Mouse (Mus musculus): ENCODE results near the gene Abcg8. TPM values are rescaled to one million over a fixed set of nuclear protein-coding genes. Genes with fewer than 3 reads are reported as not detected.

The Abcg8 gene
- polyA plus RNA-seq, 1 experiment from 2014 or later, result 0.10 TPM

- 79% methylated on average over 16 of the region's 16 CpGs for WGBS
- H3K4me3 ChIP-seq, result no peak overlapping the region
- peaks cover 15% of the 10 kb centered on the region for H3K36me3 ChIP-seq
- no peak for ATAC-seq (ENCODE audit: insufficient number of reproducible peaks, low FRiP score, low TSS enrichment, low read depth)
- no peaks in the 10 kb centered on the region for H3K4me1 ChIP-seq
- no peak overlapping the region for H3K9ac ChIP-seq
- no peaks in the 10 kb centered on the region for H3K9me3 ChIP-seq
- H3K4me2 ChIP-seq, result no peak overlapping the region
- H3K27me3 ChIP-seq, result no peaks in the 10 kb centered on the region
- H3K27ac ChIP-seq, result no peak overlapping the region
Observed at GRCm38 (mm10) chr17:84716252-84716872, 40.3 kb downstream of the Abcg8 start.

DNA sequence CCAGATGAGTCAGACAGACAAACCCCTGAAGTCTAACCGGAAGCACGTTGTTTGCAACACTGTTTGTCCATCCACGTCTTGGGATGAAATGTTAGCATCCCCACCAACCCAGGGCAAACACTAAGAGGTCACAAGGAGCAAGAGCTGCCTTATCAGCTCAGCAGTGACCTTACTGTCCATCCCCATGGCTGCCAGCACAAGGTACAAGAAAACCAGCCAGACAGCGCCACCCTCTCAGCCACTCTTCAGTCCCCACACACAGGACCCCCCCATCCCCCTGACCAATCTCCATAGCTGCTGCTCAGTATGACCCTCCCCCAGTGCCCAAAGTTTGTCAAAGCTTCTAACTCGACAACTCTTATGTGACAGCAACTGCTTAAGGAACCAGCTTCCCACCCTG lies 41.3 kb downstream of the Abcg8 start:
- no peaks in the 10 kb centered on the region for H3K9me3 ChIP-seq
- H3K4me3 ChIP-seq, result no peak overlapping the region
- no peak overlapping the region for H3K9ac ChIP-seq
- no peak overlapping the region for H3K27ac ChIP-seq
- H3K27me3 ChIP-seq, result no peaks in the 10 kb centered on the region
- H3K4me2 ChIP-seq, result no peak overlapping the region
- peaks cover 22% of the 10 kb centered on the region for H3K36me3 ChIP-seq
- H3K4me1 ChIP-seq, result no peaks in the 10 kb centered on the region
- WGBS, result 60% methylated on average over 5 of the region's 5 CpGs
- no peak for ATAC-seq (ENCODE audit: insufficient number of reproducible peaks, low FRiP score, low TSS enrichment, low read depth)

DNA sequence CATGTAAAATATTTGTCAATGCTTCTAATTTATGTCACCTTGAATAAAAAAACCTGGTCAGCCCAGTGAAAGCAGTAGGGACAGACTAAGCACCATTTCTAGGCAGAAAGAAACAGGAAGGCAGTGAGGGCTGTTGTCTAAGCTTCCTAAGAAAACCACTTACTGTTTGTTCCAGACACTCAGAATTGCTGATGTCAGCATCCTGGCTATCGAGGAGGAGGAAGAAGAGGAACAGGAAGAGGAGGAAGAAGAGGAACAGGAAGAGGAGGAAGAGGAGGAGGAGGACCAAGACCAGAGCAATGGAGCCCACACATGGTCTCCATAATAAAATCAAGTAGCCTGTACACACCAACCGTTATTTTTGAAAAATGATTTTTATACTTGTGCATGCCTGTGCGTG lies 43.0 kb downstream of the Abcg8 start:
- 83% methylated on average over 3 of the region's 3 CpGs for WGBS
- no peak for ATAC-seq (ENCODE audit: insufficient number of reproducible peaks, low FRiP score, low TSS enrichment, low read depth)
- Histone ChIP-seq H3K9me3 (no peaks in the 10 kb centered on the region), H3K4me3 (no peak overlapping the region), H3K36me3 (peaks cover 28% of the 10 kb centered on the region), H3K27me3 (no peaks in the 10 kb centered on the region), H3K4me1 (no peaks in the 10 kb centered on the region), H3K9ac (no peak overlapping the region), H3K27ac (no peak overlapping the region), H3K4me2 (no peak overlapping the region)

DNA sequence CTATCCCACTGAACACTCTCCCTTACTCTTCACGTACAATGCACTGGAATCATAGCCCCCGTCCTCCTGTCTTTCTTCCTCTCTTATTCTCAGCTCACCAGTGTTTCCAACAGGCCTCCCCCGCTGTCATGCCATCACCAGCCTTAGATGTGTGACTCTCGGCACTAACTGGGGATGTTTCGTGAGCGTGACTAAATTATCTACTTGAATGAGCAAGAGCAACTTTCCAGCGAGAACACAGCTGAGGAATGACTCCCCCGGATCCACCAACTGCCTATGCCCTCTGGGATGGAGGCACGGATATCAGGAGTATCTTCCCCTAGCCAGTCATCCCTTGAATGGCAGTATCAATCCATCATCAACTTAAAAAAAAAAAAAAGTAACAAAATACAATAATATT lies 47.9 kb downstream of the Abcg8 start:
- peaks cover 39% of the 10 kb centered on the region for H3K36me3 ChIP-seq
- WGBS, result 90% methylated on average over 9 of the region's 9 CpGs
- H3K4me3 ChIP-seq, result no peak overlapping the region
- ATAC-seq (ENCODE audit: insufficient number of reproducible peaks, low FRiP score, low TSS enrichment, low read depth), result no peak
- no peak overlapping the region for H3K9ac ChIP-seq
- H3K4me2 ChIP-seq, result no peak overlapping the region
- H3K27me3 ChIP-seq, result no peaks in the 10 kb centered on the region
- H3K27ac ChIP-seq, result no peak overlapping the region
- no peaks in the 10 kb centered on the region for H3K4me1 ChIP-seq
- no peaks in the 10 kb centered on the region for H3K9me3 ChIP-seq

DNA sequence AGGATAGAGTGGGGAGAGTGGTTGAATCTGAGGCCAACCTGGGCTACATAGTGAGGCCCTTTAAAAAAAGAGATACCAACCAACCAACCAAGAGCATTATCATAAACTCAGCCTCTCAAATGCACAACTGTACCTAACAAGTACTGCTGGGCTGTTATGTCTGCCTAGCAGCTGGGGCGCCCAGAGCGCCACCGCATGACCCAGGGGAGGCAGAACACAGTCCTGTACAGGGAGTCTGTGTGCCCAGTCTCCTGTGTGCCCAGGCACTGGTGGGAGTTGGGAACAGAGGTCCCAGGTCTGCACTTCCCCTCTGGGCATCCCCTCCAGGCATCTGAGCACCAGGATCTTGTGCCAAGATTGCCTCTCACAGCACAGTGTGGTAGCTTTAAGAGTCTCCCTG lies 49.1 kb downstream of the Abcg8 start:
- Histone ChIP-seq H3K27me3 (no peaks in the 10 kb centered on the region), H3K9me3 (no peaks in the 10 kb centered on the region), H3K9ac (no peak overlapping the region), H3K4me1 (no peaks in the 10 kb centered on the region), H3K27ac (no peak overlapping the region), H3K4me3 (no peak overlapping the region), H3K4me2 (no peak overlapping the region), H3K36me3 (peaks cover 41% of the 10 kb centered on the region)
- peak; percentile 71; the same call in 1 of the 2 replicates for ATAC-seq (ENCODE audit: insufficient number of reproducible peaks, low FRiP score, low TSS enrichment, low read depth)
- 100% methylated on average over 3 of the region's 3 CpGs for WGBS

- no peaks in the 10 kb centered on the region for H3K27me3 ChIP-seq
- H3K9me3 ChIP-seq, result no peaks in the 10 kb centered on the region
- no peak overlapping the region for H3K4me3 ChIP-seq
- no peak for ATAC-seq (ENCODE audit: insufficient number of reproducible peaks, low FRiP score, low TSS enrichment, low read depth)
- WGBS, result 83% methylated on average over 1 of the region's 1 CpGs
- H3K4me2 ChIP-seq, result no peak overlapping the region
- no peak overlapping the region for H3K9ac ChIP-seq
- no peaks in the 10 kb centered on the region for H3K4me1 ChIP-seq
- H3K27ac ChIP-seq, result no peak overlapping the region
- H3K36me3 ChIP-seq, result peaks cover 36% of the 10 kb centered on the region
Observed at GRCm38 (mm10) chr17:84728201-84728911, 52.3 kb downstream of the Abcg8 start.

DNA sequence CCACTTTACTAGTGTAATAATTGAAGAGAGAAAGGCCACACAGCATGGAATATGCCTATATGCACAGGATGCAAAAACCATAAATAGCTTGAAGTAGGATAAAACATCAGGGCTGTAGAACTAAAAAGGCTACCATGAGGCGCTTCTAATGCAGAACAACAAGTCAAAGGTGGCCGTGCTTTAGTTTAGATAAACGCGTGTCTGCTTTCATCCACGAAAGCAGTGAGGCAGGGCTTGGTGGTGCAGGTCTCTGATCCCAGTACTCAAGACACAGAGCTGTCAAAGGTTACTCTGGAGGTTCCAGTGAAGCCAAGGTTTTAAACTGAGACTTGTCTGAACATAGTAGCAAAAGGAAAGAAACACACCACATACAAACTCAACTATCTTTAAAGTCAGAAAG lies 53.0 kb downstream of the Abcg8 start:
- Histone ChIP-seq H3K9me3 (no peaks in the 10 kb centered on the region), H3K27me3 (no peaks in the 10 kb centered on the region), H3K9ac (no peak overlapping the region), H3K4me1 (no peaks in the 10 kb centered on the region), H3K4me2 (no peak overlapping the region), H3K27ac (no peak overlapping the region), H3K36me3 (peaks cover 31% of the 10 kb centered on the region), H3K4me3 (no peak overlapping the region)
- 91% methylated on average over 5 of the region's 5 CpGs for WGBS
- ATAC-seq (ENCODE audit: insufficient number of reproducible peaks, low FRiP score, low TSS enrichment, low read depth), result no peak

GRCm38 (mm10) chr17:84731361-84731760 lies 55.3 kb downstream of the Abcg8 start:
- H3K9ac ChIP-seq, result no peak overlapping the region
- H3K4me1 ChIP-seq, result no peaks in the 10 kb centered on the region
- H3K27me3 ChIP-seq, result no peaks in the 10 kb centered on the region
- no peak overlapping the region for H3K27ac ChIP-seq
- H3K9me3 ChIP-seq, result no peaks in the 10 kb centered on the region
- no peak overlapping the region for H3K4me2 ChIP-seq
- H3K4me3 ChIP-seq, result no peak overlapping the region
- peaks cover 17% of the 10 kb centered on the region for H3K36me3 ChIP-seq
- ATAC-seq (ENCODE audit: insufficient number of reproducible peaks, low FRiP score, low TSS enrichment, low read depth), result no peak
- 85% methylated on average over 12 of the region's 12 CpGs for WGBS

DNA sequence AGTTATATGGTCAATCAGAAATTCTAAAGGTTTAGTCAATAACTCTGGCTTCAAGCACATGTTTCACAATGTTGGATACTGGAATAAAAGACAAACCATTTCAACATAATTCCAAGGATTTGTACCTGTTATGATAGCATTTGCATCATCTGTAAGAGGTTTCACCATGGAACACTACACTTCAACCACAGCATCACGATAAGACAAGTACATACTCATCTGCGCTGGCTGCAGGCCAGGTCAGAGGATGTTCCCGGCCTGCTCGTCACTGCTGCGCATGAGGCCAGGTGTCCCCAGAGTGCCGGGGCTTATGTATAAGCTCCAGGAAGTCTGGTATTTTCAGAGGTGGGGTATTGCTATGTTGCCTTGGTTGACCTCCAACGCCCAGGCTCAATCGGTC lies 56.5 kb downstream of the Abcg8 start:
- peaks cover 17% of the 10 kb centered on the region for H3K36me3 ChIP-seq
- ATAC-seq (ENCODE audit: insufficient number of reproducible peaks, low FRiP score, low TSS enrichment, low read depth), result no peak
- H3K9me3 ChIP-seq, result no peaks in the 10 kb centered on the region
- H3K4me3 ChIP-seq, result no peak overlapping the region
- no peak overlapping the region for H3K27ac ChIP-seq
- H3K4me1 ChIP-seq, result peaks cover 1% of the 10 kb centered on the region; the same call in 1 of the 2 replicates
- 88% methylated on average over 8 of the region's 8 CpGs for WGBS
- no peaks in the 10 kb centered on the region for H3K27me3 ChIP-seq
- H3K9ac ChIP-seq, result no peak overlapping the region
- no peak overlapping the region for H3K4me2 ChIP-seq

DNA sequence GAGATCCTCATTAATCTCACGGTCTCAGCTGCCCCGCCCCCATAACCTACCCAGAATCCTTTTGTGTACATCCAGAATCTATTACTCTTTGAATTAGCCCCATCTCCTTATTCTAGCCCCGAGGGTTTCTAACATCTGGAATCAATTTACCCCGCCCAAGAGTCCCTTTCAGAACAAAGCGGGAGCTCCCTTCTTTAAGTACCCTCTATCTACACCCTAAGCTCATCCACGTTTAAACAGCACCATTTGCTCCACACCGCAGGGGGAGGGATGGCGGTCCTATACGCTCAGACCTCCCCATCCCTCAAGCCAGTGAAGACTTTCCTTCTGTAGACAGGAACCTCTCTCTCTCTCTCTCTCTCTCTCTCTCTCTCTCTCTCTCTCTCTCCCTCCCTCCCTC lies 60.6 kb downstream of the Abcg8 start:
- peaks cover 10% of the 10 kb centered on the region; the same call in 1 of the 2 replicates for H3K4me1 ChIP-seq
- H3K27ac ChIP-seq, result no peak overlapping the region
- H3K27me3 ChIP-seq, result no peaks in the 10 kb centered on the region
- no peaks in the 10 kb centered on the region for H3K36me3 ChIP-seq
- no peak for ATAC-seq (ENCODE audit: insufficient number of reproducible peaks, low FRiP score, low TSS enrichment, low read depth)
- H3K4me2 ChIP-seq, result no peak overlapping the region
- no peak overlapping the region for H3K4me3 ChIP-seq
- H3K9me3 ChIP-seq, result no peaks in the 10 kb centered on the region
- H3K9ac ChIP-seq, result no peak overlapping the region
- 31% methylated on average over 9 of the region's 9 CpGs for WGBS

- Histone ChIP-seq H3K9ac (no peak overlapping the region), H3K4me2 (no peak overlapping the region), H3K9me3 (no peaks in the 10 kb centered on the region), H3K36me3 (no peaks in the 10 kb centered on the region), H3K4me3 (no peak overlapping the region), H3K4me1 (peaks cover 10% of the 10 kb centered on the region; the same call in 1 of the 2 replicates), H3K27me3 (no peaks in the 10 kb centered on the region), H3K27ac (no peak overlapping the region)
- ATAC-seq (ENCODE audit: insufficient number of reproducible peaks, low FRiP score, low TSS enrichment, low read depth), result no peak
- WGBS, result 47% methylated on average over 9 of the region's 9 CpGs
Observed at GRCm38 (mm10) chr17:84738073-84738797, 62.1 kb downstream of the Abcg8 start.

- no peak overlapping the region for H3K4me2 ChIP-seq
- H3K27ac ChIP-seq, result no peak overlapping the region
- ATAC-seq (ENCODE audit: insufficient number of reproducible peaks, low FRiP score, low TSS enrichment, low read depth), result no peak
- no peaks in the 10 kb centered on the region for H3K27me3 ChIP-seq
- 78% methylated on average over 4 of the region's 4 CpGs for WGBS
- no peak overlapping the region for H3K4me3 ChIP-seq
- no peaks in the 10 kb centered on the region for H3K4me1 ChIP-seq
- no peaks in the 10 kb centered on the region for H3K9me3 ChIP-seq
- H3K36me3 ChIP-seq, result peaks cover 10% of the 10 kb centered on the region; the same call in 1 of the 2 replicates
- H3K9ac ChIP-seq, result no peak overlapping the region
Observed at GRCm38 (mm10) chr17:84744256-84744655, 68.2 kb downstream of the Abcg8 start.
